Mouse (Mus musculus) midbrain, embryonic 11.5 days (tissue): ENCODE measurements at regions not wholly inside any gene's neighbourhood (a gene's known extent, or its start where the extent isn't known, plus 50 kb on each side); places are given as distances from the start of the nearest gene placed in this dataset.

Source experiments
- ATAC-seq: fragments of 200-750 bp; cut with Nextera tagmentation; 2 replicates; pipeline ENCODE4 v1.8.0; 2017; ENCODE audit warnings: moderate TSS enrichment, moderate library complexity; ENCODE audit not compliant: low FRiP score
- DNase-seq: peaks from one replicate; pipeline ENCODE4 v3.0.0; 2015; ENCODE audit warnings: low spot score; ENCODE audit errors: missing footprints
- H3K27ac ChIP-seq: fragments of 300-500 bp; sonication (generic); 2 replicates; pipeline ENCODE4 v1.5.1; 2014; ENCODE audit warnings: low read depth, low read length
- H3K27me3 ChIP-seq: fragments of 300-500 bp; sonication (generic); 2 replicates; pipeline ENCODE4 v1.6.1; 2014; ENCODE audit warnings: mild to moderate bottlenecking, low read length, moderate library complexity, mixed read lengths; ENCODE audit not compliant: control insufficient read depth, insufficient read depth
- H3K36me3 ChIP-seq: fragments of 300-500 bp; sonication (generic); 2 replicates; pipeline ENCODE4 v1.6.1; 2014; ENCODE audit warnings: mild to moderate bottlenecking, low read length, moderate library complexity, mixed read lengths; ENCODE audit not compliant: control insufficient read depth, insufficient read depth
- H3K4me1 ChIP-seq: fragments of 300-500 bp; sonication (generic); 2 replicates; pipeline ENCODE4 v1.6.1; 2014; ENCODE audit warnings: low read length; ENCODE audit not compliant: control insufficient read depth, insufficient read depth
- H3K4me2 ChIP-seq: fragments of 300-500 bp; sonication (generic); 2 replicates; pipeline ENCODE4 v1.6.1; 2014; ENCODE audit warnings: mild to moderate bottlenecking, moderate library complexity
- H3K4me3 ChIP-seq: fragments of 300-500 bp; sonication (generic); 2 replicates; pipeline ENCODE4 v1.5.1; 2014; ENCODE audit warnings: low read depth, low read length
- H3K9ac ChIP-seq: fragments of 300-500 bp; sonication (generic); 2 replicates; pipeline ENCODE4 v1.6.1; 2014; ENCODE audit warnings: low read length
- H3K9me3 ChIP-seq: fragments of 300-500 bp; sonication (generic); 2 replicates; pipeline ENCODE4 v1.6.1; 2016; ENCODE audit warnings: low read length; ENCODE audit not compliant: control insufficient read depth
- WGBS: fragments of 180-500 bp; shearing (Covaris S2); extraction: QIAGEN DNeasy Blood & Tissue Kit; methylation state at CpG from one replicate; pipeline ENCODE4 v1.1.7; 2014; 5-methylcytosine and 5-hydroxymethylcytosine counted together

DNA sequence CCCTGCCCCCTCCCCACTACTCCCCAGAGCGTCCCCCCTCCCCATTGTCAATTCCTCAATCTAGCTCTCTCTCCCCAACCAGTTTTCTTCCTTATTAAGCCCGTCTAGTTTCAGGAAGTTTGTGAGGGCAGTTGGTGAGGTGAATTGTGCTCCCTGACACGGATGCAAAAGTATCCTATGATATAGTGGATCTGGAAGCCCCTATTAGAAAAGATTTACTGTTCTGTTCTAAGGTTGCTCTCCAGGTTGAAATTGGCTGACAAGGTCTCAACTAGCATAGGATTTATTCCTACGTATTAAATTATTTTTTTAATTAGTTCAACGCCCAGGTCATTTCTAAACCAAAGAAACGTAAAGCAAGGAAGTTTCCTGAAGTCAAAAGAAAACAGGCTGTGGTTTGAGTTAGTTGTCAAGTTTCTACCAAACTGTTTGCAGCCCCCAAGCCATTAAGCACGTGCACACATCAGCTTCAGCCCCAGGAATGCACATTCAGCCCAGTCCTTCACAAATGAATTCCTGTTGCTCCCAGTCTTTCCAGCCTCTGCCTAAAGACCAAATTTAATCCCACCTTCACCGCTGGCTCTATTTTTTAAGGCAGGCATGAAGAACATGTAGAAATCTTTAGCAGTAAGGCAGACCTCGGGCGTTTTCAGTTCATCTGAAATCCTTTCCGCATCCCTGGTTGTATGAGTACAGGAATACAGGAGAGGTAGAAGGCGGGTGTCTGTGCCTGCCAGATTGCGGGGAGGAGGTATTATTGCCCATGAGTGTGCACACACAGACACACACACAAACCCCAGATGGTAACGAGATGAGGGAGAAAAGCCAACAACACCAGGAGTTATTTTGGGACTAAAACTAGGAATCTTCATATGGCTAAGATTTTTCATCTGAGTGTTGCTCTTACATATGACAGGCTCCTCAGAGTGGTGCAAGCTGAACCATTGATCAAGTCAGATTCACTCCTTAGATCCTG, 375.5 kb downstream of the Nuf2 start:
- no peak overlapping the region for H3K4me3 ChIP-seq
- H3K36me3 ChIP-seq: no peaks in the 10 kb centered on the region
- WGBS: 84% methylated on average over 14 of the region's 14 CpGs
- ATAC-seq (no peak), DNase-seq (peak; percentile 33)
- H3K9me3 ChIP-seq: no peaks in the 10 kb centered on the region
- H3K27ac ChIP-seq: no peak overlapping the region
- H3K4me2 ChIP-seq: no peak overlapping the region
- H3K27me3 ChIP-seq: no peaks in the 10 kb centered on the region
- H3K9ac ChIP-seq: no peak overlapping the region
- no peaks in the 10 kb centered on the region for H3K4me1 ChIP-seq

- no peaks in the 10 kb centered on the region for H3K27me3 ChIP-seq
- 87% methylated on average over 3 of the region's 3 CpGs for WGBS
- no peak overlapping the region for H3K4me2 ChIP-seq
- no peaks in the 10 kb centered on the region for H3K9me3 ChIP-seq
- peaks cover 2% of the 10 kb centered on the region; the same call in 1 of the 2 replicates for H3K4me1 ChIP-seq
- DNase-seq (no peak), ATAC-seq (no peak)
- no peaks in the 10 kb centered on the region for H3K36me3 ChIP-seq
- no peak overlapping the region for H3K9ac ChIP-seq
- no peak overlapping the region for H3K4me3 ChIP-seq
- H3K27ac ChIP-seq: no peak overlapping the region
Measured at GRCm38 (mm10) chr1:169142216-169142615, 389.0 kb downstream of the Nuf2 start.

- DNase-seq: no peak
- no peaks in the 10 kb centered on the region for H3K27me3 ChIP-seq
- no peaks in the 10 kb centered on the region for H3K36me3 ChIP-seq
- H3K4me2 ChIP-seq: no peak overlapping the region
- 57% methylated on average over 3 of the region's 3 CpGs for WGBS
- no peak overlapping the region for H3K4me3 ChIP-seq
- H3K9ac ChIP-seq: no peak overlapping the region
- no peak overlapping the region for H3K27ac ChIP-seq
- ATAC-seq: no peak
- peaks cover 2% of the 10 kb centered on the region; the same call in 1 of the 2 replicates for H3K4me1 ChIP-seq
- no peaks in the 10 kb centered on the region for H3K9me3 ChIP-seq
Measured at GRCm38 (mm10) chr1:169140056-169140455, 391.2 kb downstream of the Nuf2 start.

- Histone ChIP-seq H3K4me1 (peaks cover 2% of the 10 kb centered on the region; the same call in 1 of the 2 replicates), H3K9ac (no peak overlapping the region), H3K4me3 (no peak overlapping the region), H3K27me3 (no peaks in the 10 kb centered on the region), H3K36me3 (no peaks in the 10 kb centered on the region), H3K9me3 (no peaks in the 10 kb centered on the region), H3K27ac (no peak overlapping the region), H3K4me2 (no peak overlapping the region)
- DNase-seq: peak; percentile 81
- peak; percentile 83 for ATAC-seq
- 65% methylated on average over 5 of the region's 5 CpGs for WGBS
Measured at GRCm38 (mm10) chr1:169139507-169139906, 391.8 kb downstream of the Nuf2 start.

DNA sequence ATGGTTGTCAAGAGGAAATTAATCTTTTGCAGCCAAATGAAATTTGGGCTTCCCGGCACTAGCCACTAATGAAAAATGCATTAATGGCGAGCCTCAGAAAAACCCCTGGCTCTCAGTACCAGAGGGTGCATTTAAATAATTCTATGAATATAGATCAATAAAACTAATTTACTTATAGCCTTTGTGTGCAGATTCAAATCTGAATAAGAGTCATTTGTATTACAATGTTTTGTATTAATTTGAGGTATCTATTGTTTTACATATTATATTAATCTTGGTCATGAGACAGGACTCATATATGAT, 392.1 kb downstream of the Nuf2 start:
- 49% methylated on average over 2 of the region's 2 CpGs for WGBS
- H3K36me3 ChIP-seq: no peaks in the 10 kb centered on the region
- H3K27me3 ChIP-seq: no peaks in the 10 kb centered on the region
- no peak overlapping the region for H3K9ac ChIP-seq
- no peak overlapping the region for H3K27ac ChIP-seq
- ATAC-seq (0 out of 2 replicates have a peak, but pooled peaks have one; percentile 62), DNase-seq (no peak)
- no peaks in the 10 kb centered on the region for H3K9me3 ChIP-seq
- no peak overlapping the region for H3K4me3 ChIP-seq
- H3K4me2 ChIP-seq: no peak overlapping the region
- H3K4me1 ChIP-seq: peaks cover 2% of the 10 kb centered on the region; the same call in 1 of the 2 replicates

- H3K9me3 ChIP-seq: no peaks in the 10 kb centered on the region
- 71% methylated on average over 6 of the region's 6 CpGs for WGBS
- no peak overlapping the region for H3K9ac ChIP-seq
- ATAC-seq: peak; percentile 50; the same call in 1 of the 2 replicates
- peaks cover 2% of the 10 kb centered on the region; the same call in 1 of the 2 replicates for H3K4me1 ChIP-seq
- DNase-seq: no peak
- H3K27me3 ChIP-seq: no peaks in the 10 kb centered on the region
- H3K4me2 ChIP-seq: no peak overlapping the region
- no peak overlapping the region for H3K4me3 ChIP-seq
- no peaks in the 10 kb centered on the region for H3K36me3 ChIP-seq
- no peak overlapping the region; the same call in 1 of the 2 replicates for H3K27ac ChIP-seq
Measured at GRCm38 (mm10) chr1:169138404-169139183, 392.7 kb downstream of the Nuf2 start.

DNA sequence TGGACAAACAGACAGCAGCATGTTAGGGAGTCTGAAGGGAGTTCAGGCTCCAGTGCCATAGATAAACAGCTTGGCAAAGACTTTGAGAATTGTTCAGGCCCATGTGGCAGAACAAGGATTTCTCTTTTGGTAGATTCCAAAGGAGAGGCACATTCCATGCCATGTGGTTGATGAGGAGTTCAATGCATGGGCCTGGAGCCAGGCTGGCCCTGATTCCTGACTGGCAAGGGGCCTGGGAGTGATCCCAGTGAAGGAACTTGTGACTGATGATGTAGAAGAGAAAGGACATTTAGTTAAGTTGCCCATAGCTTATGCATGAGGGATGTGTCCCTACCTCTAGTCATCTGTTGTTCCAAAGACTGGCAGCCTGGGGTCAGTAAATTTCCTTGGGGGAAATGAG, 395.7 kb downstream of the Nuf2 start:
- no peak for DNase-seq
- no peak overlapping the region for H3K27ac ChIP-seq
- no peaks in the 10 kb centered on the region for H3K36me3 ChIP-seq

DNA sequence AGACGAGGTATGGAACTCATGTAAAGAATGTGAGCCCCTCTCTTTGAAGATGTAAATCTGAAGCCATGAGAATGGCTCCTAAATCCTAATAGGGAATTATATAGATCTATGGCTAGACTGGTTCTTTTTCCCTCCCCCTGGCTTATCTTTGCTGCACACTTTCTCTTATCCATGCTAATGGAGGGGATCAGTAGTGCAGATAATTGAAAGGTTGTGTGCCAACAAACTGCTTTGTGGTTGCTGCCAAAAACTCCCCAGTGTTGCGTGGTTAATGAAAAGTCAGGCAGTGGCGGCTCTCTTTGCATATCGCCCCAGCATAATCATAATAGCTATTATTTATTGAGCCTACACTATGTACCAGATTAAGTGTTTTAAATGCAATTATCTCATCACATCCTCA, 427.6 kb downstream of the Nuf2 start:
- H3K9ac ChIP-seq: no peak overlapping the region
- DNase-seq: peak; percentile 68
- no peak overlapping the region for H3K27ac ChIP-seq
- no peak for ATAC-seq
- H3K4me3 ChIP-seq: no peak overlapping the region
- H3K36me3 ChIP-seq: no peaks in the 10 kb centered on the region
- no peaks in the 10 kb centered on the region for H3K9me3 ChIP-seq
- no peaks in the 10 kb centered on the region for H3K4me1 ChIP-seq
- H3K27me3 ChIP-seq: no peaks in the 10 kb centered on the region
- WGBS: 79% methylated on average over 4 of the region's 4 CpGs
- H3K4me2 ChIP-seq: no peak overlapping the region

More for the DNA sequence above, 395.7 kb downstream of the Nuf2 start:
- Histone ChIP-seq H3K9ac (no peak overlapping the region), H3K4me2 (no peak overlapping the region), H3K27me3 (no peaks in the 10 kb centered on the region), H3K4me1 (peaks cover 2% of the 10 kb centered on the region; the same call in 1 of the 2 replicates), H3K4me3 (no peak overlapping the region), H3K9me3 (no peaks in the 10 kb centered on the region)
- ATAC-seq: no peak

DNA sequence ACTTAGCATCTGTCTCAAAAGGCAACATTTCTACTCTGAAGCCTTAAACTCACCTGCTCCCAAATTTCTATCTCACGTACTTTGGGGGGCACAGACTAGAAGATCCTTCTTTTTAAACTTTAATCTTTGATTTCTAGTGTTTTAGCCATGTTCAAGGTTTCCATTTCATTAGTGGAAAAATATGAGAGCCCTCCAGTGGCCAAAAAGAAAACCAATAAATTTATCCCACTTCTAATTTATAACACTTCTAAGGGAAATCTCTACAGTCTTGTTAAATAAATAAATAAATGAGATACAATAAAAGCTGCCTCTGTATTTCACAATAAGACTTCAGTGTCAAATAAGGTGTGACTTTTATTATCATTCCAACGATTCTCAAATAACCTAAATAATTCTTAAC, 428.2 kb downstream of the Nuf2 start:
- Histone ChIP-seq H3K27ac (no peak overlapping the region), H3K4me2 (no peak overlapping the region), H3K27me3 (no peaks in the 10 kb centered on the region), H3K9ac (no peak overlapping the region), H3K4me3 (no peak overlapping the region), H3K36me3 (no peaks in the 10 kb centered on the region), H3K9me3 (no peaks in the 10 kb centered on the region), H3K4me1 (no peaks in the 10 kb centered on the region)
- no peak for ATAC-seq
- DNase-seq: no peak
- WGBS: 84% methylated on average over 2 of the region's 2 CpGs
